Mouse (Mus musculus) lung, embryonic 14.5 days (tissue): ENCODE measurements around the gene Rcn3. TPM values are rescaled to one million over a fixed set of nuclear protein-coding genes. Genes with fewer than 3 reads are reported as not detected.
A peak's percentile ranks its signal among the peaks of the same experiment; 100 is the strongest.

Experiments used
- ATAC-seq: fragments of 200-750 bp; cut with Nextera tagmentation; 2 replicates; pipeline ENCODE4 v1.8.0; 2017; ENCODE audit warnings: mild to moderate bottlenecking, moderate TSS enrichment, moderate library complexity; ENCODE audit not compliant: insufficient read depth
- DNase-seq: peaks from one replicate; pipeline ENCODE4 v3.0.0-alpha.2; 2015
- H3K27ac ChIP-seq: fragments of 300-500 bp; sonication (generic); 2 replicates; pipeline ENCODE4 v1.5.1; 2014; ENCODE audit warnings: low read depth, mild to moderate bottlenecking, moderate library complexity
- H3K27me3 ChIP-seq: fragments of 300-500 bp; sonication (generic); 2 replicates; pipeline ENCODE4 v1.6.1; 2014; ENCODE audit warnings: low read length, control low read depth; ENCODE audit not compliant: insufficient read depth
- H3K36me3 ChIP-seq: fragments of 300-500 bp; sonication (generic); 2 replicates; pipeline ENCODE4 v1.6.1; 2014; ENCODE audit warnings: control low read depth; ENCODE audit not compliant: insufficient read depth
- H3K4me1 ChIP-seq: fragments of 300-500 bp; sonication (generic); 2 replicates; pipeline ENCODE4 v1.6.1; 2014; ENCODE audit warnings: antibody characterized with exemption, control low read depth; ENCODE audit not compliant: insufficient read depth
- H3K4me2 ChIP-seq: fragments of 300-500 bp; sonication (generic); 2 replicates; pipeline ENCODE4 v1.6.1; 2014; ENCODE audit warnings: mild to moderate bottlenecking
- H3K4me3 ChIP-seq: fragments of 300-500 bp; sonication (generic); 2 replicates; pipeline ENCODE4 v1.5.1; 2014; ENCODE audit warnings: low read depth, low read length
- H3K9ac ChIP-seq: fragments of 300-500 bp; sonication (generic); 2 replicates; pipeline ENCODE4 v1.6.1; 2014
- H3K9me3 ChIP-seq: fragments of 300-500 bp; sonication (generic); 2 replicates; pipeline ENCODE4 v1.6.1; 2016; ENCODE audit warnings: low read depth, low read length, control low read depth
- CTCF ChIP-seq: IDR thresholded peaks from 2 replicates; pipeline ENCODE4 v1.5.1; 2016; ENCODE audit warnings: antibody characterized with exemption, low read depth
- WGBS: fragments of 180-500 bp; shearing (Covaris S2); extraction: QIAGEN DNeasy Blood & Tissue Kit; methylation state at CpG from one replicate; pipeline ENCODE4 v1.1.7; 2014; 5-methylcytosine and 5-hydroxymethylcytosine counted together
- polyA plus RNA-seq: library from polyadenylated mRNA; unstranded; fragments of >200 nt; fragmentation: Nextera tagmentation; extraction: Ambion mirVana; gene quantifications from 2 replicates; pipeline ENCODE4 v1.2.1, GENCODE M21; 2014

Rcn3 gene
- polyA plus RNA-seq, 1 experiment from 2014 or later = 360 TPM

GRCm38 (mm10) chr7:45135370-45135769 is 43.3 kb upstream of the Rcn3 start:
- no peak for TF ChIP-seq CTCF
- peak overlapping the region; percentile 42 for H3K4me3 ChIP-seq
- no peak overlapping the region for H3K9ac ChIP-seq

DNA sequence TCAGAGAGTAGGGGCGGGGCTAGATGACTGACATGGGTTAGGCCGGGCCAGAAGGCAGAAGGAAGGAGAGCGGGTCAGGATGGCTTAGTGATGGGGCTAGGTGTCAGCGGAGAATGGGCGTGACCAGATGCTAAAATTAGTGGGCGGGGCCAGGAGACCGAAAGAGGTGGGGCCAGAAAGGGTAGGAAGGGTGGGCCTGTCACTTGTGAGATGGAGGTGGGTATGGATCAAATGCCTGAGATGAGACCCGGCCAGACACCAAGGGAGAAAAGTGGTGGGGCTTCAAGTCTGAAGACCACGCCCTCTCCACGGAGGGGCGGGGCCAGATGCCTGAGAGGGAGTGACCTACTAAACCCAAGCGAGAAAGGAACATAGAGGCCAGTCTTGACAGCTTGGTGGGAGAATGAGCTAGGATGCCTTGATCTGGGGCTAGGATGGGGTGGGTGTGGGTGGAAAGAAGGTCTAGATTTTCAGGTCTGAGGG is 42.6 kb upstream of the Rcn3 start:
- whole genome bisulfite sequencing = 8% methylated on average over 12 of the region's 12 CpGs
- Histone ChIP-seq H3K4me3 (no peak overlapping the region; the same call in 1 of the 2 replicates), H3K36me3 (no peaks in the 10 kb centered on the region), H3K9me3 (no peaks in the 10 kb centered on the region), H3K4me2 (peak overlapping the region; percentile 83; the same call in 1 of the 2 replicates), H3K9ac (no peak overlapping the region), H3K4me1 (0 out of 2 replicates have a peak, but pooled peaks cover 3% of the 10 kb centered on the region), H3K27ac (no peak overlapping the region), H3K27me3 (peaks cover 4% of the 10 kb centered on the region; the same call in 1 of the 2 replicates)
- peak; percentile 72 for DNase-seq
- ATAC-seq = peak; percentile 11; the same call in 1 of the 2 replicates
- no peak for TF ChIP-seq CTCF

More at GRCm38 (mm10) chr7:45135370-45135769, 43.3 kb upstream of the Rcn3 start:
- Histone ChIP-seq H3K27ac (no peak overlapping the region), H3K27me3 (peaks cover 4% of the 10 kb centered on the region; the same call in 1 of the 2 replicates), H3K36me3 (no peaks in the 10 kb centered on the region), H3K4me2 (peak overlapping the region; percentile 83), H3K4me1 (no peaks in the 10 kb centered on the region), H3K9me3 (no peaks in the 10 kb centered on the region)
- 57% methylated on average over 3 of the region's 3 CpGs for WGBS
- ATAC-seq (no peak), DNase-seq (no peak)

GRCm38 (mm10) chr7:45133446-45134159 is 41.6 kb upstream of the Rcn3 start:
- ATAC-seq = no peak
- 74% methylated on average over 8 of the region's 8 CpGs for WGBS
- DNase-seq = no peak

GRCm38 (mm10) chr7:45131850-45132249 is 39.8 kb upstream of the Rcn3 start:
- Histone ChIP-seq H3K4me2 (no peak overlapping the region), H3K9me3 (no peaks in the 10 kb centered on the region), H3K9ac (no peak overlapping the region), H3K36me3 (peaks cover 12% of the 10 kb centered on the region), H3K4me1 (peaks cover 7% of the 10 kb centered on the region; the same call in 1 of the 2 replicates), H3K27ac (no peak overlapping the region), H3K4me3 (no peak overlapping the region), H3K27me3 (peaks cover 4% of the 10 kb centered on the region; the same call in 1 of the 2 replicates)
- TF ChIP-seq CTCF = no peak
- DNase-seq (no peak), ATAC-seq (no peak)
- WGBS = 55% methylated on average over 11 of the region's 11 CpGs

More at GRCm38 (mm10) chr7:45133446-45134159, 41.6 kb upstream of the Rcn3 start:
- Histone ChIP-seq H3K4me3 (no peak overlapping the region), H3K36me3 (no peaks in the 10 kb centered on the region), H3K4me1 (0 out of 2 replicates have a peak, but pooled peaks cover 4% of the 10 kb centered on the region), H3K27me3 (peaks cover 4% of the 10 kb centered on the region; the same call in 1 of the 2 replicates), H3K9me3 (no peaks in the 10 kb centered on the region), H3K9ac (no peak overlapping the region), H3K27ac (no peak overlapping the region), H3K4me2 (no peak overlapping the region)
- TF ChIP-seq CTCF = peak; percentile 25

GRCm38 (mm10) chr7:45129776-45130512 is 37.9 kb upstream of the Rcn3 start:
- Histone ChIP-seq H3K4me3 (peak overlapping the region; percentile 67), H3K4me1 (peaks cover 12% of the 10 kb centered on the region), H3K27ac (peak overlapping the region; percentile 95), H3K4me2 (peak overlapping the region; percentile 81), H3K9ac (peak overlapping the region; percentile 70; the same call in 1 of the 2 replicates), H3K27me3 (peaks cover under 1% of the 10 kb centered on the region; the same call in 1 of the 2 replicates), H3K9me3 (no peaks in the 10 kb centered on the region), H3K36me3 (peaks cover 31% of the 10 kb centered on the region)
- no peak for ATAC-seq
- no peak for DNase-seq
- no peak for TF ChIP-seq CTCF
- 50% methylated on average over 15 of the region's 15 CpGs for WGBS

DNA sequence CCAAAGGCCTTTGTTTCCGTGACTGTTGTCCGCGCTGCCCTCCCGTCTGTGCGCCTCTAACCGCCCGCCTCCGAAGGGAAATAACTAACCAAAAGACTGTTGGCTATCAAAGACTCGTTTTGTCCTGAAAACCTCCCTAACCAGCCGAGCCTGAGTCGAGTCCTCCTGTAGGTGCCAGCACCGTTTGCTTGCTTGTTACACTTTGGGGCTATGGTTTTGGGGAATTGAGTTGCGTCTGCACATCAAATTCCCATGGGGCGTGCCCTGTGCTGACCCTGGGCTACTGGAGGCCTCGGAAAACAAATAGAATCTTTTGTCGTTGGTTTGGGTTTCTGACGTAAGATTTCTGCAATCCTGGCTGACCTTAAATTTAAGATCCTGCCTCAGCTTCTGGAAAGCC is 37.3 kb upstream of the Rcn3 start:
- TF ChIP-seq CTCF = no peak
- H3K27me3 ChIP-seq = no peaks in the 10 kb centered on the region

More for the DNA sequence above, 37.3 kb upstream of the Rcn3 start:
- Histone ChIP-seq H3K27ac (peak overlapping the region; percentile 95), H3K36me3 (peaks cover 35% of the 10 kb centered on the region), H3K4me2 (peak overlapping the region; percentile 81), H3K9me3 (no peaks in the 10 kb centered on the region), H3K4me1 (peaks cover 12% of the 10 kb centered on the region), H3K4me3 (peak overlapping the region; percentile 67), H3K9ac (peak overlapping the region; percentile 70)
- DNase-seq (no peak), ATAC-seq (no peak)
- WGBS = 1% methylated on average over 17 of the region's 17 CpGs
